Mouse (Mus musculus): ENCODE results near the gene Smco3. TPM values are rescaled to one million over a fixed set of nuclear protein-coding genes. Genes with fewer than 3 reads are reported as not detected.
A peak's percentile ranks its signal among the peaks of the same experiment; 100 is the strongest.
"Not testable (repeated sequence)": the region's sequence is repeated elsewhere in the genome, so short reads cannot be mapped to it uniquely, and the experiment has no call there.

Gene Smco3
- 0.19 and 0.66 TPM in 2 replicates for polyA plus RNA-seq (2015; fragmentation: Nextera tagmentation; extraction: Ambion mirVana)

DNA sequence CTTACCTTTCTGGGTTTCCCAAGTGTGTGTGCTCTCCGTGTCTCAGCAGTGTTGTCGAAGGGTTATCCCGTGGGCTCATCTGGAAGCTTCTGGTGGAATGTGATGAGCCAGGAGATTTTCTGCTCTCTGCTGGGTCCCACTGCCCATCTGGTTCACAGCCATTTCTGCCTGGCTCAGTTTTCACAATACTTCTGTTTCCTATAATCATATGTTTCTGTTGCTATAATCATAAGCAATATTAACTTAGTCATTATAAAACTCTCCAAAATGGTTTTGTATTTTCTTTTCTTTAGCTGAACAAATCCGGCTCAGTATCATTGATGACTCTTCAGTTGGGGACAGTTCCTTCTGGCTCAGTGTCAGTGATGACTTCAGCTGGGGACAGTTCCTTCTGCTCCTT, at the start of gene Smco3:
Gene Smco3 (minus strand): TSS at position 101 of the 400 bp plus-strand sequence.
- H3K4me2 ChIP-seq = no peak within 1 kb of the TSS
- no peak for ATAC-seq (ENCODE audit: low FRiP score)
- H3K36me3 ChIP-seq = no peaks in the 10 kb centered on the region
- no peak within 1 kb of the TSS for H3K4me3 ChIP-seq
- no peak within 1 kb of the TSS for H3K27ac ChIP-seq
- no peaks in the 10 kb centered on the region for H3K4me1 ChIP-seq (replicated peaks)
- no peaks in the 10 kb centered on the region for H3K9me3 ChIP-seq
- 0 out of 2 replicates have a peak within 1 kb of the TSS, but pooled peaks have one; percentile 19 for H3K9ac ChIP-seq
- H3K27me3 ChIP-seq = peaks cover 21% of the 10 kb centered on the region
- WGBS = 72% methylated on average over 4 of the region's 4 CpGs

- 60% methylated on average over 1 of the region's 1 CpGs for WGBS
- H3K9ac ChIP-seq; H3K36me3 ChIP-seq; ATAC-seq (ENCODE audit: low FRiP score); H3K4me2 ChIP-seq; H3K9me3 ChIP-seq; H3K4me1 ChIP-seq (replicated peaks); H3K27ac ChIP-seq; H3K4me3 ChIP-seq; H3K27me3 ChIP-seq: not testable (repeated sequence)
Observed at GRCm38 (mm10) chr6:136884766-136885165, 49.5 kb upstream of the Smco3 start.

DNA sequence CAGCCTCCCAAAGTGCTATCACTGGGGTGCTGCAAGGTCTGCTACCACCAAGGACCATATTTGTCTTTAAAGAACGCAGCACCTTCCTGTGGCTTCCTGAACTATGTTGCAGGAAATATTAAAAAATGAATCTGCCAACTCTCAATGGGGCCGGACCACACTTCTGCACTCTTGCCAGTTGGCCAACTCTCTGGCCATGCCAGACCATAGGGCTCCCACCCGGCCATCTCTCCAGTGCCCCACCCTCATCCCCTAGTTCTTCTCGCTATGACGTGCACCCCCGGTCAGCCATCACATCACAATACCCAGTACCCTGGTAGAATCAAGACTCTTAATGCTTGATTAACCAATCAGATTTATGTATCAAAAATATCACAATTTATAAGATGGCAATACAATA, 48.7 kb upstream of the Smco3 start:
- H3K9me3 ChIP-seq = no peaks in the 10 kb centered on the region
- H3K36me3 ChIP-seq = no peaks in the 10 kb centered on the region
- H3K27me3 ChIP-seq = no peaks in the 10 kb centered on the region
- no peak overlapping the region for H3K4me3 ChIP-seq
- no peak overlapping the region for H3K9ac ChIP-seq
- H3K4me2 ChIP-seq = no peak overlapping the region
- no peak for ATAC-seq (ENCODE audit: low FRiP score)
- WGBS = 94% methylated on average over 6 of the region's 6 CpGs
- H3K4me1 ChIP-seq (replicated peaks) = no peaks in the 10 kb centered on the region
- H3K27ac ChIP-seq = no peak overlapping the region

GRCm38 (mm10) chr6:136883431-136883915, 48.2 kb upstream of the Smco3 start:
- Histone ChIP-seq H3K4me1 (replicated peaks) (no peaks in the 10 kb centered on the region), H3K4me3 (no peak overlapping the region), H3K27ac (no peak overlapping the region), H3K9me3 (no peaks in the 10 kb centered on the region), H3K4me2 (no peak overlapping the region), H3K27me3 (no peaks in the 10 kb centered on the region), H3K36me3 (no peaks in the 10 kb centered on the region), H3K9ac (no peak overlapping the region)
- 85% methylated on average over 3 of the region's 3 CpGs for WGBS
- no peak for ATAC-seq (ENCODE audit: low FRiP score)

DNA sequence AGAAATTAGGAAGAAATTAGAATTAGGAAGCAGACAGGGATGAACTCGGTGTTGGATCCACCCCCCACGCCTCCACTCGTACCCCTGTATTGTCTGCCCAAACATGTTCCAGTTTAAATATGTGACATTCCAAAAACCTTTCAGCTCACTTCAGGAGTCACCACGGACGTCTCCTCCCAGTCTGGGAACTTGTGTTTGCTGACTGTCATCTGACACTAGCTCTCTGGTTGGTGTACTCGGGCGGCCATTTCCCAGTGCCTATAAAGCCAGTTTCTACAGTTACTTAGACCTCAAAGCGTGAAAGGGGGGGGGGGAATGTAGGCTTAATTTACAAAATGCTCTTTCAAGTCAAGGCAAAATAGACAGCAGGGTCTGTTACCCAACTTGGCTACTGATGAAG, 46.4 kb upstream of the Smco3 start:
- WGBS = 77% methylated on average over 8 of the region's 8 CpGs
- H3K4me3 ChIP-seq = no peak overlapping the region
- H3K27me3 ChIP-seq = no peaks in the 10 kb centered on the region
- H3K4me1 ChIP-seq (replicated peaks) = no peaks in the 10 kb centered on the region
- H3K9me3 ChIP-seq = no peaks in the 10 kb centered on the region
- no peak overlapping the region for H3K4me2 ChIP-seq
- no peak overlapping the region for H3K27ac ChIP-seq
- ATAC-seq (ENCODE audit: low FRiP score) = no peak
- no peaks in the 10 kb centered on the region for H3K36me3 ChIP-seq
- no peak overlapping the region for H3K9ac ChIP-seq

GRCm38 (mm10) chr6:136875670-136876069, 40.4 kb upstream of the Smco3 start, which contains the start of gene Mgp:
Gene Mgp (minus strand): TSS chr6:136875823.
- Histone ChIP-seq H3K4me2 (no peak within 1 kb of the TSS), H3K27me3 (no peaks in the 10 kb centered on the region), H3K4me3 (no peak within 1 kb of the TSS), H3K9me3 (no peaks in the 10 kb centered on the region), H3K4me1 (replicated peaks) (0 out of 2 replicates have a peak, but pooled peaks cover 4% of the 10 kb centered on the region), H3K9ac (no peak within 1 kb of the TSS), H3K36me3 (no peaks in the 10 kb centered on the region), H3K27ac (no peak within 1 kb of the TSS)
- no peak for ATAC-seq (ENCODE audit: low FRiP score)
- 67% methylated on average over 9 of the region's 9 CpGs for WGBS

GRCm38 (mm10) chr6:136874599-136874998, 39.3 kb upstream of the Smco3 start:
- no peaks in the 10 kb centered on the region for H3K27me3 ChIP-seq
- H3K9me3 ChIP-seq = no peaks in the 10 kb centered on the region
- H3K4me1 ChIP-seq (replicated peaks) = 0 out of 2 replicates have a peak, but pooled peaks cover 4% of the 10 kb centered on the region
- no peak overlapping the region for H3K9ac ChIP-seq
- H3K27ac ChIP-seq = no peak overlapping the region
- H3K4me2 ChIP-seq = no peak overlapping the region
- H3K36me3 ChIP-seq = no peaks in the 10 kb centered on the region
- no peak for ATAC-seq (ENCODE audit: low FRiP score)
- H3K4me3 ChIP-seq = no peak overlapping the region
- 55% methylated on average over 8 of the region's 8 CpGs for WGBS

DNA sequence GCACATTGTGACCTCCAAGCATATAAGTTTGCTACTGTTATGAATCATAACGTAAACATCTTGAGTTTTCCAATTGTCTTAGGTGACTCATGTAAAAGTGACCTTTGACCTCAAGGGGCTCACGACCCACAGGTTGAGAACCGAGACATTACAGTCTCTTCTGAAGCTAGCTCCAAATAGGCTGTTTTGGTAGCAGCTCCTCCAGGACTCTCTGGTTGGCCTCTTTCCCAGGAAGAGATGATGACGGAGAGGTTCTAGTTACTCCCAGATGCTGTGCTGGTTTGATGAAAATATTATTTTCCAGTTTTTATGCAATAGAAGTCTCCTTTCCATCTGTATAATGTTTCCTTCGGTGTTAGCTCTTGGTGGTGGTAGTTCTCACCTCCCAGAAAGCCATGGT, 33.7 kb upstream of the Smco3 start:
- ATAC-seq (ENCODE audit: low FRiP score) = no peak
- H3K4me1 ChIP-seq (replicated peaks) = no peaks in the 10 kb centered on the region
- no peak overlapping the region for H3K4me2 ChIP-seq
- no peaks in the 10 kb centered on the region for H3K9me3 ChIP-seq
- H3K9ac ChIP-seq = no peak overlapping the region
- no peaks in the 10 kb centered on the region for H3K36me3 ChIP-seq
- whole genome bisulfite sequencing = 86% methylated on average over 5 of the region's 5 CpGs
- no peaks in the 10 kb centered on the region for H3K27me3 ChIP-seq
- H3K4me3 ChIP-seq = no peak overlapping the region
- no peak overlapping the region for H3K27ac ChIP-seq

GRCm38 (mm10) chr6:136866150-136866549, 30.9 kb upstream of the Smco3 start:
- Histone ChIP-seq H3K4me1 (replicated peaks) (no peaks in the 10 kb centered on the region), H3K36me3 (no peaks in the 10 kb centered on the region), H3K9ac (no peak overlapping the region), H3K9me3 (no peaks in the 10 kb centered on the region), H3K27me3 (no peaks in the 10 kb centered on the region), H3K4me2 (no peak overlapping the region), H3K4me3 (no peak overlapping the region), H3K27ac (no peak overlapping the region)
- ATAC-seq (ENCODE audit: low FRiP score) = no peak
- WGBS = 86% methylated on average over 4 of the region's 4 CpGs

DNA sequence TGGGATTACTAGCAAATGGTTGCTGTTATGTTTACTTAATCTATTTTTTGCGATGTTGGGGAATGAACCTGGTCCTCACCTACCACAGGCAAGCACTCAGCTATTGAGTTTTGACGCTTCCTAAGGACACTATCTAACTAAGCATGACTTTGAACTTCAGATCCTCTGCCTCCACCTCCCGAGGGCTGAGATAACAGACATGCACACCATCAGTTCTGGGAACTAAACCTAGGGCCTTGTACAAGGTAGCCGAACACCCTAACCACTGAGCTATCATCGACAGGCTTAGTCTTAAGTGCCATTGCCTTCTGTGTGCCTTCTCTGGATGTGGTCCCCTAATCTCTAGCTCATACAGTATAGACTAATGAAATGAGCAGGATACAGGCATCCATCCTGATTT, 30.1 kb upstream of the Smco3 start:
- H3K9ac ChIP-seq = no peak overlapping the region
- no peaks in the 10 kb centered on the region for H3K4me1 ChIP-seq (replicated peaks)
- ATAC-seq (ENCODE audit: low FRiP score) = no peak
- no peak overlapping the region for H3K4me2 ChIP-seq
- H3K9me3 ChIP-seq = no peaks in the 10 kb centered on the region
- no peaks in the 10 kb centered on the region for H3K27me3 ChIP-seq
- no peak overlapping the region for H3K27ac ChIP-seq
- no peaks in the 10 kb centered on the region for H3K36me3 ChIP-seq
- 93% methylated on average over 5 of the region's 5 CpGs for WGBS
- no peak overlapping the region for H3K4me3 ChIP-seq

GRCm38 (mm10) chr6:136861020-136861419, 25.8 kb upstream of the Smco3 start:
- Histone ChIP-seq H3K27ac (no peak overlapping the region), H3K27me3 (no peaks in the 10 kb centered on the region), H3K36me3 (no peaks in the 10 kb centered on the region), H3K4me2 (no peak overlapping the region), H3K9ac (no peak overlapping the region), H3K4me3 (no peak overlapping the region), H3K9me3 (no peaks in the 10 kb centered on the region), H3K4me1 (replicated peaks) (no peaks in the 10 kb centered on the region)
- WGBS = 50% methylated on average over 9 of the region's 9 CpGs
- peak; percentile 54; the same call in 1 of the 2 replicates for ATAC-seq (ENCODE audit: low FRiP score)

DNA sequence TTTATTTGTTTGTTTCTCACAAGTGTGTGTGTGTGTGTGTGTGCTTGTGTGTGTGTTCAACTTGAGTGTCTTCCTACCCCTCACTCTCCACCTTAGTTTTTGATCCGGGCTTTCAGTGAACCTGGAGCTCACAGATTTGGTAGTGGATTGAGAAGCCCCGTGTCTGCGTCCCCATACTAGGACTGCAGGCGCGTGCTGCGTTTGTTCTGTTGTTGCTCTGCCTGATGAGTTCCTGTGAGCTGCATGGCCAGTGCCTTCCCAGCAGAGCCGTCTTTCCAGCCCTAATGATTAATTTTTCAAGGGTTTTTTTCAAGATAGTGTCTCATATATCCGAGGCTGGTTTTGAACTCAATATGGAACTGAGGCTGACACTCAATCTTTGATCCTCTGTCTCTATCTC, 23.2 kb upstream of the Smco3 start:
- Histone ChIP-seq H3K36me3 (no peaks in the 10 kb centered on the region), H3K27me3 (no peaks in the 10 kb centered on the region), H3K27ac (no peak overlapping the region), H3K9ac (no peak overlapping the region), H3K9me3 (no peaks in the 10 kb centered on the region), H3K4me3 (no peak overlapping the region), H3K4me2 (no peak overlapping the region), H3K4me1 (replicated peaks) (no peaks in the 10 kb centered on the region)
- 82% methylated on average over 8 of the region's 8 CpGs for WGBS
- ATAC-seq (ENCODE audit: low FRiP score) = no peak

DNA sequence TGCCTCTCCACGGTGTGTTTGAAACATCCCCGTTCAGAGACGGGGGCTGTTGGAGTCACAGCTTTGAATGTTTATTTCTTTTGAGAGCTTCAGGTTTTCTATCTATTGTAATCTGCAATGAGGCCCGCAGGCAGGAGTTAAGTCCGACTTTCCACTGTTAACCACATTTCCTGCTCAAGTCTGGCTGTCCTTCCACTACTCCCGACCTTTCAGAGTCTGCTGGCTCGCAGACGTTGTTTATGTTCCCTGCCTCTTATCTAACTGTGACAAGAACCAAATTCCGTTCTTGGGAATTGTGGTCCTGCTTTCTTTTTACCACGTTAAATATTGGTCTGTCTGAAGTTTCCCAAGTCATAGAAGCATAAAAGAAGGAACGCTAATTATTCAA, 22.6 kb upstream of the Smco3 start:
- Histone ChIP-seq H3K4me3 (no peak overlapping the region), H3K4me1 (replicated peaks) (peaks cover 1% of the 10 kb centered on the region; the same call in 1 of the 2 replicates), H3K36me3 (no peaks in the 10 kb centered on the region), H3K27me3 (no peaks in the 10 kb centered on the region), H3K27ac (no peak overlapping the region), H3K9ac (no peak overlapping the region; the same call in 1 of the 2 replicates), H3K9me3 (no peaks in the 10 kb centered on the region), H3K4me2 (no peak overlapping the region)
- WGBS = 72% methylated on average over 11 of the region's 11 CpGs
- no peak for ATAC-seq (ENCODE audit: low FRiP score)

Data from hindbrain, embryonic 13.5 days (tissue).